Mouse (Mus musculus) MEL (cell line): ENCODE measurements around the gene Tubb1. TPM values are rescaled to one million over a fixed set of nuclear protein-coding genes. Genes with fewer than 3 reads are reported as not detected.

Experiments used
- DNase-seq: peaks from one replicate; pipeline ENCODE4 v3.0.0; 2011; ENCODE audit warnings: low read depth, low spot score
- H3K27ac ChIP-seq: 2 replicates; pipeline ENCODE4 v1.5.1; 2012; ENCODE audit warnings: low read depth, mild to moderate bottlenecking, control low read depth, low read length, moderate library complexity; ENCODE audit not compliant: control insufficient read depth
- H3K27me3 ChIP-seq, 2 experiments: fragments of 150-350 bp in 1 of 2; sonication (generic) in 1 of 2; 2 replicates each; pipeline ENCODE4 v1.6.1; 2012; ENCODE audit warnings: low read length in 2 of 2, mild to moderate bottlenecking in 2 of 2, improper control_type of control experiment in 1 of 2, moderate library complexity in 1 of 2; ENCODE audit not compliant: insufficient read depth in 2 of 2, control insufficient read depth in 1 of 2
- H3K36me3 ChIP-seq, 2 experiments: 2 replicates each; pipeline ENCODE4 v1.6.1; 2012 to 2014; ENCODE audit warnings: low read length in 2 of 2, improper control_type of control experiment in 1 of 2, inconsistent platforms in 1 of 2, mild to moderate bottlenecking in 1 of 2; ENCODE audit not compliant: insufficient read depth in 2 of 2, control insufficient read depth in 1 of 2
- H3K4me1 ChIP-seq, 2 experiments: fragments of 150-350 bp in 1 of 2; sonication (generic) in 1 of 2; 2 replicates each; pipeline ENCODE4 v1.6.1; 2012; ENCODE audit warnings: low read length in 2 of 2, improper control_type of control experiment in 1 of 2, mild to moderate bottlenecking in 1 of 2; ENCODE audit not compliant: insufficient read depth in 2 of 2, control insufficient read depth in 1 of 2
- H3K4me3 ChIP-seq, 2 experiments: fragments of 150-350 bp in 1 of 2; sonication (generic) in 1 of 2; 2 replicates each; pipeline ENCODE4 v1.5.1; 2012; ENCODE audit warnings: low read depth in 2 of 2, low read length in 2 of 2, mild to moderate bottlenecking in 2 of 2, moderate library complexity in 2 of 2, control low read depth in 1 of 2, improper control_type of control experiment in 1 of 2; ENCODE audit not compliant: control insufficient read depth in 1 of 2, insufficient read depth in 1 of 2
- H3K79me2 ChIP-seq: 2 replicates; pipeline ENCODE4 v1.6.1; 2012; ENCODE audit warnings: mild to moderate bottlenecking, low read length, moderate library complexity; ENCODE audit not compliant: control insufficient read depth, poor library complexity, insufficient read depth
- H3K9ac ChIP-seq: 2 replicates; pipeline ENCODE4 v1.6.1; 2012; ENCODE audit warnings: low read depth, mild to moderate bottlenecking, control low read depth, low read length, moderate library complexity; ENCODE audit not compliant: control insufficient read depth, poor library complexity, severe bottlenecking
- H3K9me3 ChIP-seq: fragments of 150-350 bp; sonication (generic); replicated peaks from 2 replicates; pipeline ENCODE4 v1.6.1; 2012; ENCODE audit warnings: mild to moderate bottlenecking, low read length, improper control_type of control experiment, moderate library complexity; ENCODE audit not compliant: insufficient read depth
- CHD1 ChIP-seq: IDR thresholded peaks from 2 replicates; pipeline ENCODE4 v1.6.1; 2012; ENCODE audit warnings: low read depth, mild to moderate bottlenecking, inconsistent platforms, low read length, improper control_type of control experiment
- CHD2 ChIP-seq: IDR thresholded peaks from 2 replicates; pipeline ENCODE4 v1.6.1; 2011; ENCODE audit warnings: low read length, improper control_type of control experiment
- ELF1 ChIP-seq: IDR thresholded peaks from 2 replicates; pipeline ENCODE4 v1.6.1; 2014; ENCODE audit warnings: low read depth, mild to moderate bottlenecking, inconsistent platforms, low read length, improper control_type of control experiment, moderate library complexity
- EP300 ChIP-seq, 2 experiments: IDR thresholded peaks; 2 replicates each; pipeline ENCODE4 v1.6.1; 2011; ENCODE audit warnings: improper control_type of control experiment in 2 of 2, low read length in 2 of 2, low read depth in 1 of 2, mild to moderate bottlenecking in 1 of 2
- GATA1 ChIP-seq: IDR thresholded peaks from 2 replicates; pipeline ENCODE4 v1.6.1; 2011; ENCODE audit warnings: low read depth, low read length, improper control_type of control experiment
- HCFC1 ChIP-seq: IDR thresholded peaks from 2 replicates; pipeline ENCODE4 v1.6.1; 2012; ENCODE audit warnings: low read depth, mild to moderate bottlenecking, inconsistent platforms, low read length, improper control_type of control experiment, moderate library complexity
- MAX ChIP-seq: IDR thresholded peaks from 2 replicates; pipeline ENCODE4 v1.6.1; 2011; ENCODE audit warnings: low read length, improper control_type of control experiment
- MAZ ChIP-seq: IDR thresholded peaks from 2 replicates; pipeline ENCODE4 v1.6.1; 2012; ENCODE audit warnings: low read depth, mild to moderate bottlenecking, inconsistent platforms, low read length, improper control_type of control experiment
- MEF2A ChIP-seq: IDR thresholded peaks from 2 replicates; pipeline ENCODE4 v1.6.1; 2014; ENCODE audit warnings: low read depth, mild to moderate bottlenecking, inconsistent platforms, low read length, improper control_type of control experiment; ENCODE audit not compliant: poor library complexity, insufficient replicate concordance, severe bottlenecking; ENCODE audit errors: extremely low read depth
- MXI1 ChIP-seq: IDR thresholded peaks from 2 replicates; pipeline ENCODE4 v1.6.1; 2011; ENCODE audit warnings: mild to moderate bottlenecking, low read depth, low read length, improper control_type of control experiment
- NELFE ChIP-seq: IDR thresholded peaks from 2 replicates; pipeline ENCODE4 v1.6.1; 2011; ENCODE audit warnings: low read depth, low read length, improper control_type of control experiment
- POLR2A ChIP-seq, 2 experiments: IDR thresholded peaks; 2 replicates each; pipeline ENCODE4 v1.6.1; 2011 to 2012; ENCODE audit warnings: low read length in 2 of 2, mild to moderate bottlenecking in 2 of 2, control low read depth in 1 of 2, improper control_type of control experiment in 1 of 2, low read depth in 1 of 2, moderate library complexity in 1 of 2; ENCODE audit not compliant: control insufficient read depth in 1 of 2, insufficient read depth in 1 of 2, poor library complexity in 1 of 2
- POLR2AphosphoS2 ChIP-seq: IDR thresholded peaks from 2 replicates; pipeline ENCODE4 v1.6.1; 2011; ENCODE audit warnings: low read length, improper control_type of control experiment
- TAL1 ChIP-seq: IDR thresholded peaks from 2 replicates; pipeline ENCODE4 v1.6.1; 2012; ENCODE audit warnings: mild to moderate bottlenecking, inconsistent platforms, low read length, moderate library complexity, mixed read lengths
- TCF12 ChIP-seq: IDR thresholded peaks from 2 replicates; pipeline ENCODE4 v1.6.1; 2014; ENCODE audit warnings: low read depth, mild to moderate bottlenecking, inconsistent platforms, low read length, improper control_type of control experiment, moderate library complexity
- USF2 ChIP-seq, 2 experiments: IDR thresholded peaks; 2 replicates each; pipeline ENCODE4 v1.6.1; 2011 to 2012; ENCODE audit warnings: improper control_type of control experiment in 2 of 2, low read length in 2 of 2, borderline replicate concordance in 1 of 2, inconsistent platforms in 1 of 2, low read depth in 1 of 2, mild to moderate bottlenecking in 1 of 2; ENCODE audit not compliant: insufficient read depth in 1 of 2
- ZC3H11A ChIP-seq: IDR thresholded peaks from 2 replicates; pipeline ENCODE4 v1.6.1; 2012; ENCODE audit warnings: low read depth, mild to moderate bottlenecking, inconsistent platforms, low read length, improper control_type of control experiment
- ZKSCAN1 ChIP-seq: IDR thresholded peaks from 2 replicates; pipeline ENCODE4 v1.6.1; 2012; ENCODE audit warnings: low read depth, mild to moderate bottlenecking, inconsistent platforms, low read length, improper control_type of control experiment, moderate library complexity
- ZMIZ1 ChIP-seq: IDR thresholded peaks from 2 replicates; pipeline ENCODE4 v1.6.1; 2012; ENCODE audit warnings: low read depth, mild to moderate bottlenecking, inconsistent platforms, low read length, improper control_type of control experiment, moderate library complexity
- polyA plus RNA-seq, 2 experiments: library from polyadenylated mRNA; stranded (reverse) in 1 of 2; unstranded in 1 of 2; fragments of >175 nt in 1 of 2; fragments of >200 nt in 1 of 2; gene quantifications; 2 replicates each; pipeline versions ENCODE4 v1.2.1 to v1.2.4; 2012; ENCODE audit warnings: low replicate concordance in 2 of 2, low read depth in 1 of 2; ENCODE audit not compliant: insufficient read length in 2 of 2, insufficient read depth in 1 of 2, missing spikeins in 1 of 2
- total RNA-seq: library from RNA; depleted of rRNA; stranded (reverse); fragments of 300-350 nt; gene quantifications from 2 replicates; pipeline ENCODE4 v1.2.3, GENCODE M21; 2012

Tubb1 gene
- total and polyA plus RNA-seq, 3 experiments = 2.6 to 3.1 TPM; not detected in 1

- Histone ChIP-seq H3K9ac (peak within 1 kb of the TSS; percentile 63), H3K4me1 (peaks cover 5 to 35% of the 10 kb centered on the region in 2 experiments; a peak in 3 of 4 replicates), H3K9me3 (no peaks in the 10 kb centered on the region), H3K27ac (no peak within 1 kb of the TSS), H3K27me3 (no peaks in the 10 kb centered on the region), H3K36me3 (peaks cover 0 to 16% of the 10 kb centered on the region in 2 experiments; a peak in 2 of 4 replicates), H3K4me3 (peak within 1 kb of the TSS; percentile 83 to 96), H3K79me2 (peaks cover 4% of the 10 kb centered on the region; the same call in 1 of the 2 replicates)
- DNase-seq = peak; percentile 79
- 0 out of 2 replicates have a peak, but pooled peaks have one; percentile 10 for TF ChIP-seq HCFC1
- no peak for TF ChIP-seq MEF2A
- no peak for TF ChIP-seq USF2 (IDR thresholded peaks at IDR 0.05; ENCODE audit: borderline replicate concordance in 1 of 2, insufficient read depth in 1 of 2, low read depth in 1 of 2, low read length in 2 of 2)
- TF ChIP-seq CHD2 = no peak
- TF ChIP-seq POLR2A (IDR thresholded peaks at IDR 0.05; ENCODE audit: control insufficient read depth in 1 of 2, insufficient read depth in 1 of 2, low read depth in 1 of 2, low read length in 2 of 2, poor library complexity in 1 of 2) = peak; percentile 64 to 68
- TF ChIP-seq ZKSCAN1 = no peak
- peak; percentile 51; the same call in 1 of the 2 replicates for TF ChIP-seq POLR2AphosphoS2
- peak; percentile 50; the same call in 1 of the 2 replicates for TF ChIP-seq MXI1
- 0 out of 2 replicates have a peak, but pooled peaks have one; percentile 15 for TF ChIP-seq GATA1
- peak; percentile 64 for TF ChIP-seq NELFE
- TF ChIP-seq CHD1 = no peak
- TF ChIP-seq TCF12 = no peak
- TF ChIP-seq TAL1 = no peak
- peak; percentile 84; the same call in 1 of the 2 replicates for TF ChIP-seq MAZ
- no peak for TF ChIP-seq ZMIZ1
- TF ChIP-seq ZC3H11A = no peak
- peak; percentile 45; the same call in 1 of the 2 replicates for TF ChIP-seq MAX
Observed at GRCm38 (mm10) chr2:174438737-174439449, 11.6 kb upstream of the Tubb1 start, which contains the start of gene Ctsz. Ctsz (minus strand) TSS chr2:174439039.

DNA sequence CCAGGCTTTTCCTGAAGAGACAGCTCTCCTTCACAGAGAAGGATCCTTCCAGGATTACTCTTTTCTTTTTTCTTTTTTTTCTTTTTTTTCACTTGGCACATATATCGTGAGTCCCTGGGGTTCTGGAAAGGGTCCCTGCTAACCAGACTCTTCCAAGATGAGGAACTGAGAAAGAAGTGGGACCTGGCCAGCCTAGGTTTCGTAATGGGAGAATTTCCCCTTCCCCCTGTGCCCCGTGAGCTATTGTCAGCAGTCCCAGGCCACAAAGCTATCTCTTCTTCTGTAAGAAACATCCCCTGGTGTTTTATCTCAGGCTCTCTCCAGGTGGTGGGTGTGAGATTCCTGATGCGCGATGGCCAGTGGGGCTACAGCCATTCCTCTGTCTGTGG, 11.1 kb upstream of the Tubb1 start:
- peak overlapping the region; percentile 23 for H3K9ac ChIP-seq
- no peak for DNase-seq
- TF ChIP-seq TCF12 (0 out of 2 replicates have a peak, but pooled peaks have one; percentile 5), EP300 (IDR thresholded peaks at IDR 0.05; ENCODE audit: low read depth in 1 of 2, low read length in 2 of 2) (peak in 1 of 2 experiments; percentile 40; a peak in 1 of 4 replicates), ELF1 (no peak)

More for the DNA sequence above, 11.1 kb upstream of the Tubb1 start:
- Histone ChIP-seq H3K36me3 (peaks cover 0 to 16% of the 10 kb centered on the region in 2 experiments; a peak in 2 of 4 replicates), H3K4me3 (peak overlapping the region; percentile 83 to 96), H3K27ac (no peak overlapping the region), H3K79me2 (peaks cover 4% of the 10 kb centered on the region; the same call in 1 of the 2 replicates), H3K4me1 (peaks cover 5 to 34% of the 10 kb centered on the region in 2 experiments; a peak in 3 of 4 replicates), H3K27me3 (no peaks in the 10 kb centered on the region), H3K9me3 (no peaks in the 10 kb centered on the region)
